Mouse (Mus musculus): Measurements from ENCODE around the gene Tamm41. TPM values are rescaled to one million over a fixed set of nuclear protein-coding genes. Genes with fewer than 3 reads are reported as not detected.
A peak's percentile ranks its signal among the peaks of the same experiment; 100 is the strongest.

The Tamm41 gene
- 10 to 100 TPM; 23.3 to 25.3 TPM for total RNA-seq (2021)

DNA sequence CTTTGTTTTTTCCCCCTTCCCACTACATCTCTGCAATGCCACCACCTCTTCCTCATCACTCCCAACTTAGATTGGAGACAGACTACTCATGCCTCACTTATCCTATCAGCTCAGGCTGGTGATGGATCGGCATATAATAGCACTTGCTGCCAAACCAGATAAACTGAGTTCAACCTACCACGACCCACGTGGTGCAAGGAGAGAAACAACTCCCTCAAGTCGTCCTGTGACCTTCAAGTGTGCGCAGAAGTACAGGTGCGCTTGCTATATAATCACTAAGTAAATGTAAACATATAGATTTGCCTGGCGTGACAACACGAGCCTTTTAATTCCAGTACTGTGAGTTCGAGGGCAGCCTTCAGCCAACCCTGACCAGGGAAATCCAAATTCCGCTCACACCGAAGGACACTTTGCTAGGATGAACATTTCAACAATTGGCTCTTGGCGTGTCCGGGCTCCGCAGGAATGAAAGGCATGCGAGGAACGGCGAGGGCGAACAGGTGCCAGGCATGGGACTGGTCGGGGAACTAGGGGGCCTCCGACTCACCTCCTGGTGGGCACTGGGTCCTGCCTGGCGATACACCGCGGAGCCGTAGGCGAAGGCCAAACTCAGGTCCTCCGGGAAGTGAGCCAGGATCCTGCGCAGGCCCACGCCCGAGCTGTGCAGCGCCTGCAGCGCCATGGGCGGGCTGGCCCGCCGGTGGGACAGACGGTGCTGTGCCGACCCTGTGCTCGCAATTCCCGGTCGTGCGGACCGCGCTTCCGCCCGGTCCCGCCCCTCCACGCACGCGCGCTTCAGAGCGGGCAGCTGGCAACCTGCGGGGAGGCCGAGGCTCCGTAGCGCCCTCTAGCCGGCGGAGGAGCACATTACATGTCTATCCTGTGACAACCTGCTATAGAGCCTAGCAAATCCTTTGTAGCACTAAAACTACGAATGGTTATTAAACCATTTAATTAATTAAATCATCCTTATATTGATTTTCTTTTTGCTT lies at the start of gene Tamm41:
TSS of gene Tamm41 (minus strand) at position 774 of the 992 bp plus-strand sequence.
- DNase-seq = peak; percentile 90

DNA sequence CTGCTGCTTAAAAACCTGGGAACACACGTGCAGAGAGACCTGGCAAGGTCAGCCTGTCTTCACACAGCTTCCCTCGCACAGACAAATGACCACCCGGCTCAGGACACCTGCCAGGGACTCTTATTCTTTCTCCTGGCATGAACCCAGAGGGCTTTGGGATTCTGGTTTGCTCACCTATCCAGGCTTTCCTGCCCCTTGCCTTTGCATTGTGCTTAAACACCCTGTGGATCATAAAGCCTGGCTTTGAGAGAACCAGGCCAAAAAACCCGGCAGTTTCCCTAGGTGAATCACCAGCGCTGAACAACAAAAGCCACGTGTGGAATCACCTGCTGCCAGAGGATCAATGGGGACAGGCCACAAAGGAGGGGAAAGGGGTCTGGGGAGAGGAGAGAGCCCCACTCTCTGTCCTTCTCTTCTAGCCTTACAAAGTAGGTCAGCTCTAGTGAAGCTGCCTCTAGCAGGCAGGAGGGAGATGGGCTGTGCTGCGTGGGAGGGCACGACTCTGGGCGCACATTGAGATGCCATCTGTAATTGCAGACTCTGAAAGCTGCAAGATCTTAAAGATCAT lies 47.7 kb upstream of the Tamm41 start:
- no peak for DNase-seq

- no peak for DNase-seq
Measured at GRCm38 (mm10) chr6:115076781-115077575, 39.3 kb upstream of the Tamm41 start.

DNA sequence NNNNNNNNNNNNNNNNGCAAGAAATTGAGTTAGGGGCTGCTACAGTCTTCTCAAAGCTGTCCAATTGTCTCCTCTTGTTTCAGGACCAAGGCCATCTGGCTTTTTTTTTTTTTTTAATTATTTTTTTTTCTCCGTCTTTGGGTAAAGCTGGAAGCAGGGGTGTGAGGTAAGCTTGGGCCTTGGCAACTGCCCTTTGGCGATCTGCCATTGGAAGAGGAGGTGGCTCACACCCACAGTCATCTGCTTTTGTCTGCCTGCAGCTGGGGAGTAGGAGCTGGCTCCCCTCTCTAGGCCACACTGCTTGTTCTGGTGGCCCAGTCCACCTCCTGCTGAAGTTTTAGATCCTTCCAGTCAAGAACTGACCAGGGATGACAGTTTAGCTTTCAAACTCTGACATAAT lies 34.3 kb upstream of the Tamm41 start:
- DNase-seq = peak; percentile 11

GRCm38 (mm10) chr6:115065411-115066241 lies 27.9 kb upstream of the Tamm41 start:
- DNase-seq = peak; percentile 51

DNA sequence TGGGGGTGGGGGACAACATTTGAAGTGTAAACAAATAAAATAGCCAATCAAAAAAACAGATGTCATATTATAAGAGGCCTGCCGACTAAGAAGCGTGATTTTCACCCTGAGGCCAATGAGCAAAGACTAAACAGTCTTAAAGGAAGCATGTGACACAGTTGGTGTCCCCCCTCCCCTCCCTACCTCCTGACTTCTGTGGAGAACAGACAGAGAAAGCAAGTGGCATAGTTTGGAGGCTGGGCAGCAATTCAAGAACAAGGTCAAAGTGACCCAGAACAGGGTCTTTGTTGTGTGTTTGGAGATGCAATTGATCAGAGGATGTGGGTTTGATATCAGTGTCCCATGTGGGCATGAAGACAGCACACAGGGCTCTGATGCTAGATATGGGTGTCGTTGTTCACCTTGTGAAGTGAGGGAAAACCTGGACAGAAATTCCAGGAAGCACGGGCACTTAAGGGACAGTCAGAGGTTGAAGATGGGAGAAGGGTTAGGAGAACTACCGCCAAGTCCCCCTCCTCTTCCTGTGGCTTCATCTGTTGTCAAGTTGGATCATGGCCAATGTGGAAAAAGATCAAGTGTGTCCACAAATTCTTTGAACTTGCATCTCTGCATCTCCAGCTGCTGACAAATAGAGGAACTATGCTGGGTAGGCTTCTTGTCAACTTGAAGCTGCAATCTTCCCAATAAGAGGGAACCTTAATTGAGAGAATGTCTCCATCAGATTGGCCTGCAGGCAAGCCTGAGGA lies 25.1 kb upstream of the Tamm41 start:
- no peak for DNase-seq

DNA sequence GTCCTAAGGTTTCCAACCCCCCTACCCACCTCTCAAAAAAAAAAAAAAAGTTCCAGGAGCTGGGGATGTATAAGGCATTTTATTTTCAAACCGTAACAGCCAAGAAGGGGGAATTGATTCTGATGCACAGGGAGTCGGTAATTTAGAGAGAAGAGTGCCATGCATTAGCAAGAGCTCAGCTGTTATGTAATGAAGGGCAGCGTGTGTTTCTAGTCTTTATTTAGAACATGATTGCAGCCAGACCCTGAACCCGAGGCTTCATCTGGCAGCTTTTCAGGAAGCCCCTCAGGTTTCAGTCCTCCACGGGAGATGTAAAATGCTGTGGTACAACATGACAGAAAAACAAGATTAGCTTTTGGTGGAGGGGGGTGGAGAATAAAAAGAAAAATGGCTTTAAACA lies 21.6 kb upstream of the Tamm41 start:
- DNase-seq = no peak

DNA sequence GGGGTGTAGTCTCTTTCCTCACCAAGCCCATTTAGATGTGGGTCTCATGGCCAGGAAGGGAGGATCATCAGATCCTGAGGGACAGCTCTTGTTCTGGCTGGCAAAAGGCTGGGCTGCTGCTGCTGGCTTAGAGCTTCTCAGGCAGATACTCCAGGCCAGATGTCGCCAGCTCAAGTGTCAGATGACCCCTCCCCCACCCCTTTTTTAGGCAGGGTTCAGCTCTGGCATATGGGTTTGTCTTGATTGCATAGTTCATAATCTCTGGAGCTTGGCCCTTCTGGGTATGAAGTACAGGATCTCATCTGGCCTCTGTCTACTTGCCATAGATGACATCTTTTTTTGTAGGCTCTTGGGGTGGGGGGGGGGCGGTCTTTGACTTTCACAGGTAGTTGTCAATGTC lies 19.0 kb upstream of the Tamm41 start:
- no peak for DNase-seq

DNA sequence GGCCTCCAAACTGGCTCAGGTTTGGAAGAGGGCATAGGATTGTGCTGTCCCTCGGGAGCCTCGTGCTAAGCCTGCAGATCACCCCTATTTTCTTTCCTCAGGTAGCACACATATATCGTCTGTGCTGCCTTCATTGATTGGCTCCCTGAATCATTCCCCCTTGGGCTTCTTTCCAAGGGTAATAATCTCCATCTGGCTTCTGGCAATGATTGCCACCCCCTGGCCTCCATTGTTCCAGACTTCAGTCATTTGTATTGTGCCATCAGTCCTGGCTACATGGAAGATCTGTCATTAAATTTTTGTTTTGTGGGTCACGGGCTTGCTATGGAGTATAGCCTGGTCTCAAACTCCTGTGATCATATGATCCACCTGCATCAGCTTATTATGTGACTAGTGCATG lies 17.8 kb upstream of the Tamm41 start:
- no peak for DNase-seq

GRCm38 (mm10) chr6:115051586-115052197 lies 14.0 kb upstream of the Tamm41 start:
- no peak for DNase-seq

GRCm38 (mm10) chr6:115049015-115049414 lies 11.3 kb upstream of the Tamm41 start:
- DNase-seq = peak; percentile 43

- no peak for DNase-seq
Measured at GRCm38 (mm10) chr6:115047816-115048215, 10.1 kb upstream of the Tamm41 start.

- no peak for DNase-seq
Measured at GRCm38 (mm10) chr6:115046064-115046463, 8.4 kb upstream of the Tamm41 start.

GRCm38 (mm10) chr6:115044709-115045108 lies 7.0 kb upstream of the Tamm41 start:
- DNase-seq = no peak

GRCm38 (mm10) chr6:115043657-115044500 lies 6.2 kb upstream of the Tamm41 start:
- DNase-seq = no peak

DNA sequence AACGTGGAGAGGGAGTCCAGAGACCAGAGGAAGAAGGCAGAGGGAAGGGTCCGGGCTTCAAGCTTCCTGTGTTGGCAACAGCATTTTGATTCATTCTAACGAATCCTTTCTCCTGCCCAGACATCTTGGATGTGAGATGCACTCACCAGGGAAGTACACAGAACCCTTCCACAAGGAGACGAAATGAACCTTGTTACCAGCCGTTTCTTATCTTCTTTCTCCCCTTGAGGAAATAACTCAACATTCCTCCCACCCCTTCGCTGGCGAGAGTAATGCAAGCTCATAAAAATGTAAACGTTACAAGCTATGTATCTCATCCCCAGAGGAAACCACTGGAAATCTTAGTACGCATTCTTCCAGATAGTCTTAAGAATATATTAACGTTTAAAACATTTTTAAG lies 4.9 kb upstream of the Tamm41 start:
- no peak for DNase-seq

GRCm38 (mm10) chr6:115033441-115033840 lies 4.2 kb downstream of the Tamm41 start:
- DNase-seq = no peak

DNA sequence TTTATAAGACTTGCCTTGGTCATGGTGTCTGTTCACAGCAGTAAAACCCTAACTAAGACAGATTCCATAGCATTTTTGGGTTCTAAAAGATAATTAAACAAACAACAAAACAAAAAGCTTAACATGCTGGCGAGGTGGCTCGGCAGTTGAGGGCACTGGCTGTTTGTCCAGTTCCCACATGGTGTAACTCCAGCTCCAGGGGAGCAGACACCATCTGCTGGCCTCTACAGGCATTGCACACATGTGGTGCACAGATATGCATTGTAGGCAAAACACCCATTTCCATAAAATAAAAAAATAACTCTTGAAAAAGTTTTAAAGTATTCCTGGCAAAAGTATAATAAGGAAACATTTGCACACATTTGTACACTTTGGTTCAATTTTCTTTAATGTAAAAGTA lies 7.6 kb downstream of the Tamm41 start:
- peak; percentile 15 for DNase-seq

DNA sequence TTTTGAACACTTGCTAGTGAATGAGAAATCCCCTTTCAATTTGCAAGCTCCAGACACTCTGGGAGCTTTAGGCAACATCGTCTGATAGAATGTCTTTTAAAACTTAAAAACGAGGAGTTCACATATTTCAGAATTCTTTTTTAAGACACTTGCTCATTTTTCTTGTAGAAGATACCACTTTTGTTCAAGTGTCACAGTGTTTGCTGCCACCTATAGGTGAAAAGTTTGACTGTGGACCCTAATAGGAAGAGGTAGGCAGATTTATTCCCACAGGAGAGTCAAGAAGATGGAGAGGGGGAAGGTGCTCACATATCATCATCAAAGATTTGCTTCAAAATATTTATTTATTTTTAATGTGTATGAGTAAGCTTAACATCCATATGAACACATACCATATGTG lies 8.4 kb downstream of the Tamm41 start:
- peak; percentile 23 for DNase-seq

- no peak for DNase-seq
Measured at GRCm38 (mm10) chr6:115027485-115027992, 10.1 kb downstream of the Tamm41 start.

Data from heart, postnatal 4 days (tissue).